Mouse (Mus musculus) heart, postnatal 36 days (tissue): ENCODE data around the gene Hic1. TPM values are rescaled to one million over a fixed set of nuclear protein-coding genes. Genes with fewer than 3 reads are reported as not detected.

Experiments used
- DNase-seq, 2 experiments: peaks; one replicate each; pipeline ENCODE4 v3.0.0; 2021 to 2022
- intact Hi-C: fragments of 180-260 bp; cut with DNase I; formaldehyde crosslinking; loops from one replicate; pipeline ENCODE4 v1.15.1; 2025
- total RNA-seq, 2 experiments: library from RNA; stranded (reverse); gene quantifications; 2 replicates each; pipeline ENCODE4 v1.2.3; 2021

Hic1 gene
- total RNA-seq, 2 experiments from 2014 or later = 14.8 to 22.8 TPM

DNA sequence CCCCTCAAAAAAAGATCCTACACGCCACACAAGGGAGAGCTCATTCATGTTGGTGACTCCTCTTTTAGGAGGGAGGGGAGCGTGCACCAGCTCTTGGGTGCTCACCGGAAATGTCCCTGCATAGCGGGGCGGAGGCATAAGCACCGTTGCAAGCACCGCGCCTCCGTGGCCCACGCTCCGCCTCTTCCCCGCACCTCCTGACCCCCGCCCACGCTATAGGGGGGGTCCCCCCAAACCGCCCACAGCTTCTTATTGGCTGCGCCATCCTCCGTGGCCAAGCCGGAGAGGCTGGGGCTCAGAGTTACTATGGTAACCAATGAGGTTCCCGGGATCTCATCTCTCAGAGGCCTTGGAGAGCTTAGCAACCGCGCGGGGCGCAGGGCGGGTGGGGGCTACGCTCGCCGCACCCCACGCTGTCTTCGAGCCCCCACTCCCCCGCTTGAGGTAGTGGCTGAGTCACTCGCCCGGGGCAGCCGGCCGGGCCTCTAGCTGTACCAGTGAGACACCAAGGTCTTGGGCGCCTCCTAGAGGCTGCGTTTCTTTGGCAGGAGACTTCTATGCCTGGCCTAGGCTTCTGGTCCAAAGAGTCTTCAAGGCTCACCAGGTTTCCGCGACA, 925 bp upstream of the Hic1 start:
- intact Hi-C loops = no loop called here
- DNase-seq = peak; percentile 95 to 96

DNA sequence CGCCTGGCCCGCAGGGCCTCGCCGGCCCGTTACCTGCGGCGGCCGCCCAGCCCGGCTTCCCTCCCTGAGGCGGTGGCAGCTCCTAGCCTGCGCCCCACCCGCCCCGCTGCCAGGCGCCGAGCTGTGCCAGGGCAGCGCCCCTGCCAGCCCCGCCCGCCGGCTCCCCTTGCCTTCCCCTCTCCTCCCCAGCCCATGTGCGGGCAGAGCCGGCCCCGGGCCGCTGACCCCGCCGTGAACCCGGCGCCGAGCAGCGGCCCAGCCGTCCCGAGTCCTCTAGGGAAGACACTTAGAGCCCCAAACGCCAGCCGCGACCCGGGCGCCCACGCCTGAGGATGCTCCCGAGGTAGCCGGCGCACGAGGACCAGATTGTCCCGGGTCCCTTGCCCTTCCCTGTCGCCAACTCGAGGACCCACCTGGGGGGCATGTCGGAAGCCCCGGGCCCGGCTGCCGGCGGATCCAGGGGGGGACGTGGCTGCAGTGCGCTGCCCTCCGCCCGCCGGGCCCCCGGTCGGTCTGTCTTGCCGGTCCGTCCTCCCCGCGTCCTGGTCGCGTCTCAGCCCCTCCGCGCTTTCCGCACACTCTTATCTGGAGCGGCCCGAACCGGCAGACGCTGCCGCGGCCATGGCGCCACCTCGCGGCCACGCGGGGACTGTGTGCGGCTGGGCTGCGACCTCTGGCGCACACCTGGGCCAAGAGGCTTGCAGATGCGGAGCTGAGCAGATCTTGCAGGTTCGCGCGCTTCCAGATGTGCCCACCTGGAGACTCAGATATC, 543 bp downstream of the Hic1 start:
- peak; percentile 91 to 93 for DNase-seq
- intact Hi-C loops = loop anchor here (1.0 to 5.0 kb wide), 4 partner anchors 187 to 341 kb away; partner anchors contain the start of genes Smg6 and Srr

DNA sequence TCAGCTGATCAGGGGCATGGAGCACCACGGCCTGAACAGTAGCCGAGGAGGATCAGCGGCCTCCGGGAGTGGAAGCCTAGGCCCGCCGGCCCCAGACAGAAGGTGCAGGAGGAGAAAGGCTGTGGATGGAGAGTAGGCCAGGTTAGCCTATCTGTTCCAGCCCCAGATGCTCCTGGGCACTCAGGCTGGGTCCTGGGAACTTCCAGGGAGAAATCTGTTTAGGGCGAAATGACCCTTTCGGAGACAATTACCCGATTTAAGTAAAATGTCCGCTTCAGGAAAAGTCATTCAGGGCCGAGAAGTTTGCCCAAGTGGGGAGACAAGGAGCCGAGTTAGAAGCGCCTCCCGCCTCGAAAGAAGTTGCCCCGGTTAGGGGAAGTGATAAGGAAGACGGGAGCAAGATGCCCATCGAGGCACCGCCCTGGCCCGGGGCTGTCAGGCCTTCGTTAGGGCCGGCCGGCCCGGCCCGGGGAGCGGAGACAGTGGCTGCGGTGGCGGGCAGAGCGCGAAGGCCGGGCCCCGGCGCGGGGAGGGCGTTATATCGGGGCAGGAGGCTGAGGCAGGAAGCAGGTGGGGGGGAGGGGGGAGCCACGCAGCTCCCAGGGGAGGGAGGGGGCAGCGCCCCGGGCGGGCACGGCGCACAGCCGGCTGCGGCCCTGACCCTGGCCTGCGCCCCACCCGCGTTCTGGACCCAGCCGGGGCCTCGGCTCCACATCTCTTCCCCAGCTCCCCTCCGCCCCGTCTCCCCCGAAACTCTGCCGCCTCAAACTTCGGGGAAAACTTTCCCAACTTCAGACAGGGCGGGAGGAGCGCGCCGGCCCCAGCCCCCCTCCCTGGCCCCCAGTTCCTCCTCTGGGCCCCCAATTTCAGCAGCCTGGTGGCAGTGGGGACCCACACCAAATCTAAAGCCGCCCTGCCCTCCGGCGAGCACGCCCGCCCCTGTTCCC, 1.4 kb downstream of the Hic1 start:
- peak; percentile 72 to 79 for DNase-seq
- intact Hi-C loops = loop anchor here (5.0 kb wide), 2 partner anchors 241 to 341 kb away; partner anchors contain the start of genes Smg6 and Srr

DNA sequence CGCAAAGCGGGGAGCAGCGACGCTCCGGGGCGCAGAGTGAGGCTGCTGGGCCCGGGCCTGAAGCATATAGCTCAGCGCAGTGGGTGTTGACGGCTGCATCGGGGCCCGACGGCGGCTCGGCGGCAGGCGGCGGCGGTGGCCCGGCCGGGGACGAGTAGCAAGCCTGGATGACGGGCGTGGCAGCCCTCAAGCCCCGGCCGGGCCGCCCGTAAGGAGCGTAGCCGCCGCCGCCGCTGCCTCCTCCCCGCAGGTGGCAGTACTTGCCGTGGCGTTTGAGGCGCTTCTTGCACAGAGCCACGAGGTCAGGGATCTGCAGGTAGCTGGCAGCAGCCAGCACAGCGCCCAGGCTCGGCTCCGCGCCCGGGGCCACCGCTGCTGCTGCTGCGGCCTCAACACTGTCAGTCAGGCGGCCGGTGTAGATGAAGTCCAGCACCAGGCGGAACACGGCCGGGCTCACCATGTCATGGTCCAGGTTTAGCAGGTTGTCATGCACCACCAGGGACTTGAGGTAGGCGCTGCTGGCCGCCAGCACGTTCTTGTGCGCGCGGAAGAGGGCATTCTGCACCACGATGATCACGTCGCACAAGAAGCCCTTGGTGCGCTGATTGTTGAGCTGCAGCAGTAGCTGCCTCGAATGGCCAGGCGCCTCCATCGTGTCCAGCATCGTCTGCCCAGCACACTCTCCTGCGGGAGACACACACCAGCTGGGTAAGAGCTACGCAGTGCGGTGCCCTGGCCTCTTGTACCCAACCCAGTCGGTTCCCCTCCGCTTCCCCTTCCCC, 2.3 kb downstream of the Hic1 start:
- intact Hi-C loops = loop anchor here (5.0 kb wide), 2 partner anchors 240 to 340 kb away; partner anchors contain the start of genes Smg6 and Srr
- DNase-seq = peak in 1 of 2 experiments; percentile 81

DNA sequence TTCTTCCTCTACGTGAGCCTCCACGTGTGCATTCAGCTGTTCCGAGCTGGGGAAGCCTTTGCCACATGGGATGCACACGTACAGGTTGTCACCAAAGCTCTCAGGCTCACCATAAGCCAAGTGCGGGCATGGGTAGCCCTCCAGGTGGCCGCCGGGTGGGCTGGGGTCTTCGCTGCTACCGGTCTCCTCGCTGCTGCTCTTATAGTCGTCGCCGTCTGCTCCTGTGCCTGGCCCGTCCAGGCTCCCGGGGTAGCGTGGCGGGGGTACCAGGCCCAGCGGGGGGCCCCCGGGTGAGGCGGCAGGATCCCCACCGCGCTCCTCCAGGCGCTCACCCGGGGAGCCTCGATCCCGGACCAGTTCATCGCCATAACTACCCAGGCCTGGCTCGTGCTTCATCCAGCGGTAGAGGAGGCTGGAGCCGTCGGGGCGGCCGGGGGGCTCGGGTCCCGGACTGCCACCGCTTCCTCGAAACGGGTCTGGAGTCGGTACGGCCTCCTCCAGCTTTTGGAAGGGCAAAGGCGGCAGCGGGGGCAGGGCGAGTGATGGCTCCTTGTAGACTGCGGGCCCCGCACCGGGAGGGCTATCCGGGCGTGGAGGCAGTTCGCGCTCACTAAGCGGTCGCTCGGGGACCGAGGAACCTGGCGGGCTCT, 3.0 kb downstream of the Hic1 start:
- intact Hi-C loops = loop anchor here (5.0 kb wide), 2 partner anchors 239 to 339 kb away; partner anchors contain the start of genes Smg6 and Srr
- DNase-seq = peak in 1 of 2 experiments; percentile 76

DNA sequence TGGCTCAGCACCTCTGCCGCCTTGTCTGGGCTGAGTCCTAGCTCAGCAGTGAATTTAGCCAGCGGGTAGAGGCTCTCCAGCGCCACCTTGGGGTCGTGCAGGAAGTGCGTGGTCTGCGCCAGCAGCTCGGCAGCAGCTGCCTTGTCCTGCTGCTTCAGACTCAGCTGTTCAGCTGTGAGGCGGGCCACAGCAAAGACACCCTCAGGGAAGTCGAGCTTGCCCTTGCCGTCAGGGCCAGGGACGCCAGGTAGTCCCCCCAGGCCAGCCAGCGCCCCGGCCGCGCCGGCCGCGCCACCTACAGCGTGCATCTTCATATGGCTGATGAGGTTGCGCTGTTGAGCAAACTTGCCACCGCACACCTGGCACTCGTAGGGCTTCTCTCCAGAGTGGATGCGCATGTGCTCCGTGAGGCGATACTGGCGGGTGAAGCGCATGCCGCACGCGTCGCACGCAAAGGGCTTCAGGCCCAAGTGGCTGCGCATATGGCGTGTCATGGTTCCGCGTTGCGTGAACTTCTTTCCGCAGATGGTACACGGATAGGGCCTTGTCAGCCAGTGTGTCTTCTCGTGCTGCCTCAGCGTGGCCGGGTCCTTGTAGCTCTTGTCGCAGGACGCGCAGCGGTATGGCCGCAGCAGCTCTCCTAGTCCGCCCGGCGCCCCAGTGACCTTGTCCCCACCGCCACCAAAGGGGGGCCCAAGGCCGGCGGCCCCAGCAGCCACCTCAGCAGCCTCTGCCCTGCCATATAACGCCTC, 3.7 kb downstream of the Hic1 start:
- peak; percentile 92 to 93 for DNase-seq
- intact Hi-C loops = loop anchor here (1.0 to 5.0 kb wide), 6 partner anchors 31 to 338 kb away; partner anchors contain the start of genes Smg6 and Srr

DNA sequence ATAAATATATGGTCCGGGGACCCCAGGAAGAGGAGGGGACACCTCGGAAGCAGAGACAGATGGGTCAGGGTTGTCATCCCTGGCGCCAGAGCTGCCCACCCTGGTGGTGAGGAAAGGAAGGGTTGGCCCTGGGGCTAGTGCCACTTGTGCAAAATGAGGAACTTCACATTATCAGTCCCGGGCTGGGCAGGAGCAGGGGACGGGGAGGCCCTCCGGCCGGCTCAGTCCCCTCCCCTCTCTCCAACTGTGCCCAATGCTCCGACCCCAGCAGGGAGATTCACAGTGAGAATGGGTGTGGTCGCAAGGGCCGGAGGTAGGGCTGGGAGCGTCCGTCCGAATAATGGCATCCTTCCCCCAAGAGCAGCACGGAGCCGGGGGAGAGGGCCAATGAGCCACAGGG, 4.6 kb downstream of the Hic1 start:
- intact Hi-C loops = loop anchor here (1.0 to 5.0 kb wide), 6 partner anchors 30 to 337 kb away; partner anchors contain the start of genes Smg6 and Srr
- peak in 1 of 2 experiments; percentile 56 for DNase-seq

DNA sequence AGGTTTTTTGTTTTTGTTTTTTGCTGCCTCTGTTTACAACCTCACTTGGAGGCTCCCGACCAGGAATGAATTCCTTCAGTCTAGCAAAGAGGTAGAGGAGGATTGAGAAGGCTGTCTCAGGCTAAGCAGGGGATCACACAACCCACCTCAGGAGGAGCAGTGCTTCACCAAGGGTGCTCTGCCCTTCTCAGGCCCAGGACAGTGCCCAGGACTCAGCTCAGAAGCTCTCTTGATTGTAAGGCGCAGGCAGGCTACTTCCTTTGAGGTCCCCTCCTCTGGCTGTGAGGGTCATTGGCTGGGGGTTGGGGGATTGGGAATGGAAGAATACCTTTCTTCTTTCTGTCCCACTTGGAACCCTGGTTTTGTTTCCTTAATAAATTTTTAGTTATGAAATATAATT, 5.3 kb downstream of the Hic1 start:
- no peak for DNase-seq
- intact Hi-C loops = loop anchor here (2.0 kb wide), 3 partner anchors 29 to 115 kb away; no protein-coding TSS in a partner anchor

DNA sequence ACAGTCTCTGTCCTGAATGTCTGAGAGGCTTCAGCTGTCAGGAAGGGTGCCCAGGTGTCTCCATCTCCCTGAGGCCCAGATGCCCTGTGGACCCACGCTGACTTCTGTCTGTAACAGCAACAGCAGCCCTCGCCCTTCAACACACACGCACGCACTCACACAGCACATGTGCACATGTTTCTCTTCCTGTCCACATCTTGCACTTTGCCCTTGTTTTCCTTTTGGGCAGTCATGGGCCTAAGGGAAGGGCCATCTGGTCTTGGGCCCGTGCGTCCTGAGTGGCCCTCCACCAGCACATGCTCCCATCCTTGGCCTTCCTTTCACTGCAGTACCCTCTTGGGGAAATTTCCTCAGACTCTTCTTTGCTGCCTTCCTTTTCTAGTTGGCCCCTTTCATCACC, 5.9 kb downstream of the Hic1 start:
- peak in 1 of 2 experiments; percentile 37 for DNase-seq
- intact Hi-C loops = no loop called here

DNA sequence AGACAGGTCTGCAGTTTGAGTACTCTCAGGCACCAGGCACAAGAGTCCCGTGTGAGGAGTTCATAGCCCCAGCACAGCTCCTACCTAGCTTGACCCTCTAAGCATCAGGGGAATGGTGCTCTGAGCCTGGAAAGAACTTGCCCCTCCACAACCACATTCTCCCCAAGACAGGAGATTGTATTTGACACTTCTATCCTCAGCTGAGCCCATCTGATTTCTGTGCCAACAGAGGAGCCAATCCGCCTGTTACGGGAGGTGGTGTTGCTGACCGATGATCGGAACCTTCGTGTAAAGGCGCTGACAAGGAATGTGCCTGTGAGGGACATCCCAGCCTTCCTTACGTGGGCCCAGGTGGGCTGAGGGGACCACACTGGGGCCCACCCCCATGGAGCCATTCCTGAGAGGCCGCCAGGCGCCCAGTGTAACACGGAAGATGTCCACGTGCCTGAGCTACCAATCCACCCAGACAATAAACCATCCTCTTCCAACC, 6.7 kb downstream of the Hic1 start:
- intact Hi-C loops = no loop called here
- no peak for DNase-seq

DNA sequence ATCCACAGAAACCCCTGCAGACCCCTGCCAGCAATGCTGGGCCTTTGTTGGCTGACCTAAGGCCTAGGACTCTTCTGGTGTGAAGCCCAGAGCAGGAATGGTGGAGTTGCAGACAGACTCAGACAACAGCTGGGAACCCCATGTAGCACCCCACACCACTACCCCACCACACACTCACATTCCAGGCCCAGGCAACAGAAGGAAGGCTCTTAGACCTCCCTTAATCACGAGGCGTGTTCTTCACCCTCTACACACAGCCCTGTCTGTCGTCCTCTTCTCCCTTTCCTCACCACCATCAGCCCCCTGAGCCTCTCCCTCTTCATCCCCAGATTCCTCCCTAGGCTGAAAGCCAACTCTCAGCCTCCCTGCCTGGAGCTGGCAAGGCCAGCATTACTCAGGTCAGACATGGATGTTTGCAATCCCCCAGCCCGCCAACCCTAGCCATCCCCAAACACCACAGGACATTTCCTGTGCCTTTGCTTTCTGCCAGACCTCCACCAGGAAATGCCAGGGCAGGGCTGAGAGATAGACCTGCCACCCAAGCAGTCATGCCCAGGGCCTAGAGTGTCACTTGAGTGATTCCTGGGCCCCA, 7.8 kb downstream of the Hic1 start:
- intact Hi-C loops = no loop called here
- DNase-seq = peak in 1 of 2 experiments; percentile 47

DNA sequence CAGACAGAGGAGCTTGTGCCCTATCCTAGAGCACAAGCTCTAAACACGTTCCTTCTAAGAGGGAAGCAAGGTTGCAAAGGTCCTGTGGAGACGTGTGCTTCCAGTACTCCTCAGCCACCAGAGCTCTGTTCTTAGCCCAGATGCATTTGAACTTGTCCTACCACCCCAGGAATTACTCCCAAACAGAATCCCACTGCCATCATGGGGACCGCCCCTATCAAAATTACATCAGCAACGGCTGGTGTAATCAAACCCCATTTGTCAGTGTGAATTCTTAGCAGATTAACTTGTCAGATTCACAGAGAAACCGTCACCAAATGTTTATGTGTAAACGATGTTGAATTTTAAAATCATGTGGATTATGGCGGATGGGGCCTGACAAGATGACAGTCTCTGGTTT, 8.4 kb downstream of the Hic1 start:
- intact Hi-C loops = no loop called here
- DNase-seq = no peak

DNA sequence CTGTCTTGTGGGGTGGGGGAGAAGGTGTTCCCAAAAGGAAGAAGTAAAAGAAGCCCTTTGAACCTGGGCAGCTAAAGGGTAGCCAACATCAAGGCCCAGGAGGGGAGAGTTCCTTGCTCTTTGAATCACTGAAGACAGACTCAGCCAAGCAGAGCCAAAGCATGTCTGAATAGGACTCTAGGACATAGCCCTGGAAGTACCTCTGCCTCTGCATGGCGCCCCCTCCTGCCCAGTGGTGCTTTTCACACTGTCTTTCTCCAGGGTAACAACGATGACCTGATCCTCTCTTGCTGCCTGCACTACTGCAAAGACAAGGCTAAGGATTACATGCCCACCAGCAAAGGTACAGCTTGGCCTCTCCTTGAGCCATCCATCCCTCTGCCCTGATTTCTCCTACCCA, 9.8 kb downstream of the Hic1 start:
- peak; percentile 59 to 70 for DNase-seq
- intact Hi-C loops = no loop called here

DNA sequence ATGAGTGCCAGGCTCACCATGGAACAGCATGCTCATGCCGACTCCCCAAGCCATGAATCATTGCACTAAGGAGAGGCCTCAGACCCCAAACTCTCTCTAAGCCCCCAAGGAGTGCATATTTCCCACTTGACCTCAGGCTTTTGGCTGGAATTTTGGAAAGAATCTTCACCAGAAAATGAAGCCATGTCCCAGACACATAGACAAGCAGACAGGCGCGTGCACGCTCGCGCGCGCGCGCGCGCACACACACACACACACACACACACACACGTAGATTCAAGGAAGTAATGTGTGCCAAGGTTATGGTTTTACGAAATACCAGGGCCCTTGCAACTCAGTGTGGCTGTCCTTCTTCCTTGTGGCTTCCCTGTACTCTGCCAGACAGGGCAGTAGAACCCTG, 10.9 kb downstream of the Hic1 start:
- DNase-seq = peak in 1 of 2 experiments; percentile 42
- intact Hi-C loops = no loop called here

DNA sequence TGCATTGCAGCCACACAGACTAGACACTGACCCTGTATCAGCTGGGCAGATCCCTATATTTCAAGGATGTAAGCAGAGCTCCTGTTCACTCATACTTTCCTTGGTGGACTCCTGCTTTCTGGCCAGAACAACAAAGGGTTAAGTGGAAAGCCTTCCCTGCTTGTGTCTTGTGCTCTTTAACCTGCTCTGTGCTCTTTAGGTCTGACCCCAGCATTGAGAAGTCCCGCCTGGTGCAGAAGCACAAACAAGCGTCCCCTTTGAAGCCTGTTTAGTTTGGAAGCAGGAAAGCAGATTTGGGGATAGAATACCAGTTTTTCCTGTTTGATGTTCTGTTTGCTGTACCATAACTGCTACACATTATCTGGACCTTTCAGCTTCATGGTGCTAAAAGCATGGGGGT, 11.4 kb downstream of the Hic1 start:
- no peak for DNase-seq
- intact Hi-C loops = loop anchor here (2.0 kb wide), 1 partner anchor 21 kb away; no protein-coding TSS in a partner anchor

DNA sequence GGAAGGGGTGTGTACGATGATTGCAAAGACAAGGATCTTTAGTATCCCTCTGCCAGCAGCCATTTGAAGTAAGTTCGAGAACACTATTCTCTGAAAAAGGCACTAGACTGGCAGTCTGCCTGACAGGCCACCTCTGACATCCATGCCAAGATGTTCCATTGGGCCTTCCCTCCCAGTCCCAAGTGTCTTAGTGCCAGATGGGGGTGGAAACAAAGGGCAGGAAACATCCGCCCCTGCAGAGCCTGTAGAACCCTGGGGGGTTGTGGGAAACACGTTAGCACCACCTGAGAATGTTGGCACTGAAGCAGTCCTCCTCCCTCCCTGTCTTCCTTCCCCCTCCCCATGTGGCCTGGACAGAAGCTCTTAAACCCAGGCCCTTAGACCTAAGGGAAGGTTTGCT, 12.3 kb downstream of the Hic1 start:
- intact Hi-C loops = loop anchor here (2.0 kb wide), 1 partner anchor 20 kb away; no protein-coding TSS in a partner anchor
- DNase-seq = no peak

DNA sequence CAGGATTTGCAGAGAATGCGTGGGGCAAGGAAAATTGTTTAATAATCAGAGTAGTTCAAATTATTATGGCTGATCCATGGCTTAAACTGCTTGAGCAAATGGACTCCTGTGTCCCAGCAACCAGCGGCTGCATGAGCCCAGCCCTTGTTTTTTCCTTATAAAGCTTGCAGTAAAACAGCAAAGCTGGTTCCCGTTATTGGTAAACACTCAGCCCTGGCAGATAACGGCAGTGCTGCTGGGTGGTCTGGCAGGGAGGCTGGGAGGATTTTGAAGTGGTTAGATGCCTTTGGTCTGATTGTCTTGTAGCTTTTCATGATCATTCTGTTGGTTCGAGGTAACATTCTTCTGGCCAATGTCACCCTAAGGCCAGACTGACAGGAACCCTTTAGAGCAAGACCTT, 12.9 kb downstream of the Hic1 start:
- DNase-seq = no peak
- intact Hi-C loops = loop anchor here (2.0 kb wide), 1 partner anchor 20 kb away; no protein-coding TSS in a partner anchor

DNA sequence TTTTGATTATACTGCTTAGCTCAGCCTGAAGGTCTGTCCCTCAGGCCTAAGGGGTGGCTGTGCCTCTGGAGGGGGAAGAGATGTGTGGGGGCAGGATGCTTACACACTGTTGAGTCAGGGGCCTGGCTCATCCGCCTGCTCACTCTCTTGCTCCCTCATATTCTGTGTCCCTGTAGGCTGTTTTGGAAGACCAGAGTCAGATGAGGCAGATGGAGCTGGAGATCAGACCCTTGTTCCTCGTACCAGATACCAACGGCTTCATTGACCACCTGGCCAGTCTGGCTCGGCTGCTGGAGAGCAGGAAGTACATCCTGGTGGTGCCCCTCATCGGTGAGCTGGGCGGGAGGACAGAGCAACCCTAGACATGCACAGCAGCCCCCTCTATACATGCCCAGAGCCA, 13.3 kb downstream of the Hic1 start:
- intact Hi-C loops = loop anchor here (2.0 kb wide), 1 partner anchor 19 kb away; no protein-coding TSS in a partner anchor
- DNase-seq = no peak
